Mouse (Mus musculus) cerebellum, adult 2 months (tissue): Measurements from ENCODE around the gene Hlx.

Source experiments
- CTCF ChIP-seq: fragments of 200-500 bp; IDR thresholded peaks from 2 replicates; pipeline ENCODE4 v1.5.1; 2011; ENCODE audit warnings: low read depth, mild to moderate bottlenecking, control low read depth, low read length, moderate library complexity, borderline replicate concordance; ENCODE audit not compliant: insufficient read depth
- POLR2A ChIP-seq: fragments of 200-500 bp; IDR thresholded peaks from 2 replicates; pipeline ENCODE4 v1.6.1; 2011; ENCODE audit warnings: low read length, control low read depth, borderline replicate concordance; ENCODE audit not compliant: insufficient read depth

DNA sequence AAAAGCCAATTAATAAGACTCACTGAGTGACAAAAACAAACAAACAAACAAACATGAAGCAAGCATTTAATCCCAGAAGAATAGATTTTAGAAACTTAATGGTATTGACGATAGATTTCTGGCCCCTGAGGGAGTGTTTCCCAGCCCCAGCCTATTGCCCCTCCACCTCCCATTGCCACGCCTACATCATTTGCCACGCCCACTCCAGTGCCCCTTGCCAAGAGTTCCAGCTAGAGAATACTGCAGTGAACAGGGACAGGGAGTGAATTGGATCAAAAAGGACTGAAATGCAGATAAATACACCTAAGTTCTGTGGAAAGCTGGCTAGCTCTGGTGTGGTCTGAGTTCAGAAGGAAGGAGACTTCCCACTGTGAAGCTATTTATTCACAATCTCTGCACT, 31.4 kb upstream of the Hlx start:
- TF ChIP-seq CTCF = no peak
- no peak for TF ChIP-seq POLR2A
